In the genomic region with DNA sequence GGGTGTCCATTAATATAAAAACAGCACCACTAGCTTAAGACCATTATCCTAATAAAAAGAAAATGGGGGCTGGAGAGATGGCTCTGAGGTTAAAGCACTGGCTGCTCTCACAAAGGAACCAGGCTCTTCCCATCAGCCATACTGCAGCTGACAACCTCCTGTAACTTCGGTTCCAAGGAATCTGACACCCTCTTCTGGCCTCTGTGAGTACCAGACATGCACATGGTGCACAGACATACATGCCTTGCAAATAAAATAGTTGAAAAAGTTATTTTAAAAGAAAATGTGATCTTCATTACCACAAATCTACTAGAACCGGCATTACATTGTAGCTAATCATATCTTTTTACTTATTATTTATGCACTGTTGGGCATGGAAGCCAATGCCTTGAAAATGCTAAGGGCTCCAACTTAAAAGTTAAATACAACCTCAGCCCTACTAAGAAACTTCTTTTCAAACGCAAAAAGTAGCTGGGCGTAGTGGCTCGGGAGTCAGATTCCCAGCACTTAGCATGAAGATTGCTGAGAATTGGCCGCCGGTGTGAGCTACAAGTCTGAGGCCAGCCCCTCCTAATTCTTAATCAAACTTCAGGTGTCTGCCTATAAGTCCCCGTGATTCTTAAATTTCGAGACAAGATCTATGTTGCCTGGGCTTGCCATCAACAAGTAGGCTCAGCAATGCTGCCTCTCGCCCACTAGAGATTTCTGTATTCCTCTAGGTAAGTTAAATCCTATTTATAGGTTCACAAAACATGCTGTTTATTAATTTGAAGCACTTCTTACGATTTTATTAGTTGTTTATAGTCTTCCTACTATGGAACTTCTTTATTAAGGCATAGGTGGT, we compare ENCODE assay signal across 8 mouse cellular contexts. TPM values are rescaled to one million over a fixed set of nuclear protein-coding genes. Genes with fewer than 3 reads are reported as not detected.
A peak's percentile ranks its signal among the peaks of the same experiment; 100 is the strongest.
DNase-seq lines count a peak whose midpoint lies in the region; ATAC-seq and TF ChIP-seq lines count a peak whose summit lies in the region.

No protein-coding gene starts in this region.

- ATAC-seq in forebrain, embryonic 12.5 days (ENCODE audit: low FRiP score) = 0 out of 2 replicates have a peak, but pooled peaks have one; percentile 2
- ATAC-seq in limb, embryonic 14.5 days (ENCODE audit: low FRiP score, low read depth) = no peak

- TF ChIP-seq EP300 in heart, adult 2 months (IDR thresholded peaks at IDR 0.05; ENCODE audit: insufficient read depth, low read depth, low read length) = peak; percentile 58; the same call in 1 of the 2 replicates

- peak overlapping the region; percentile 54 for H3K4me3 ChIP-seq in heart, adult 2 months
- H3K4me3 ChIP-seq in ES-E14 (ENCODE audit: insufficient read depth in 1 of 2, low read depth in 1 of 2, low read length in 2 of 2, poor library complexity in 1 of 2, severe bottlenecking in 1 of 2) = peak overlapping the region; percentile 79 to 82
- H3K4me3 ChIP-seq in forebrain, embryonic 12.5 days (replicated peaks) = peak overlapping the region; percentile 66
- H3K4me3 ChIP-seq in limb, embryonic 14.5 days (replicated peaks; ENCODE audit: low read length) = peak overlapping the region; percentile 52

- peak overlapping the region; percentile 91 for H3K27ac ChIP-seq in heart, adult 2 months
- peak overlapping the region; percentile 69; the same call in 1 of the 2 replicates for H3K27ac ChIP-seq in ES-E14 (ENCODE audit: insufficient read depth, low read depth, low read length, poor library complexity, severe bottlenecking)
- H3K27ac ChIP-seq in forebrain, embryonic 12.5 days = peak overlapping the region; percentile 59; the same call in 1 of the 2 replicates
- no peak overlapping the region for H3K27ac ChIP-seq in limb, embryonic 14.5 days (replicated peaks; ENCODE audit: low read depth, low read length)

- H3K9ac ChIP-seq in heart, adult 2 months (ENCODE audit: low read depth, low read length) = no peak overlapping the region
- peak overlapping the region; percentile 81; the same call in 1 of the 2 replicates for H3K9ac ChIP-seq in ES-E14 (ENCODE audit: insufficient read depth, low read depth, low read length, poor library complexity, severe bottlenecking)
- peak overlapping the region; percentile 75; the same call in 1 of the 2 replicates for H3K9ac ChIP-seq in forebrain, embryonic 12.5 days
- peak overlapping the region; percentile 58 for H3K9ac ChIP-seq in limb, embryonic 14.5 days (ENCODE audit: low read depth, low read length, severe bottlenecking)

- peak overlapping the region; percentile 80 for H3K4me2 ChIP-seq in forebrain, embryonic 12.5 days
- H3K4me2 ChIP-seq in limb, embryonic 14.5 days (replicated peaks; ENCODE audit: low read depth, low read length, severe bottlenecking) = peak overlapping the region; percentile 59

- DNase-seq in heart, adult 2 months = no peak
- no peak for DNase-seq in heart, postnatal 36 days
- DNase-seq in ES-E14 (ENCODE audit: low read depth, low spot score) = no peak
- peak; percentile 62 for DNase-seq in limb, embryonic 14.5 days (ENCODE audit: low spot score)
- peak; percentile 43 for DNase-seq in retina, postnatal 1 day
- no peak for DNase-seq in ovary, postnatal 36 days (ENCODE audit: low spot score)
- no peak for DNase-seq in urinary bladder, adult 18-20 months (ENCODE audit: low spot score in 2 of 2)

- H3K27me3 ChIP-seq in heart, adult 2 months (ENCODE audit: control insufficient read depth, insufficient read depth, low read length) = no peaks in the 10 kb centered on the region
- no peaks in the 10 kb centered on the region for H3K27me3 ChIP-seq in forebrain, embryonic 12.5 days
- no peaks in the 10 kb centered on the region for H3K27me3 ChIP-seq in limb, embryonic 14.5 days (ENCODE audit: control insufficient read depth, insufficient read depth, low read length)

- H3K79me2 ChIP-seq in heart, adult 2 months (replicated peaks; ENCODE audit: control insufficient read depth, insufficient read depth, low read length) = no peaks in the 10 kb centered on the region

- no peaks in the 10 kb centered on the region for H3K9me3 ChIP-seq in ES-E14 (ENCODE audit: control insufficient read depth, insufficient read depth, low read depth, low read length)
- H3K9me3 ChIP-seq in forebrain, embryonic 12.5 days = no peaks in the 10 kb centered on the region
- no peaks in the 10 kb centered on the region for H3K9me3 ChIP-seq in limb, embryonic 14.5 days (ENCODE audit: control insufficient read depth, low read length)

- in situ Hi-C loops in ES-E14 (cut with MboI; ENCODE audit: low sequenced_read_pairs in 2 of 2, unreplicated experiment in 2 of 2) = no loop called here

- 22% methylated on average over 11 of the region's 11 CpGs for WGBS in heart, adult 2 months
- 27% methylated on average over 11 of the region's 11 CpGs for WGBS in forebrain, embryonic 12.5 days
- 14% methylated on average over 11 of the region's 11 CpGs for WGBS in limb, embryonic 14.5 days

- no peaks in the 10 kb centered on the region for H3K36me3 ChIP-seq in heart, adult 2 months (ENCODE audit: control insufficient read depth, insufficient read depth, low read length)
- H3K36me3 ChIP-seq in ES-E14 (ENCODE audit: control insufficient read depth, insufficient read depth, low read length, poor library complexity, severe bottlenecking) = no peaks in the 10 kb centered on the region
- H3K36me3 ChIP-seq in forebrain, embryonic 12.5 days (replicated peaks) = no peaks in the 10 kb centered on the region
- H3K36me3 ChIP-seq in limb, embryonic 14.5 days (ENCODE audit: control insufficient read depth, insufficient read depth, low read length) = no peaks in the 10 kb centered on the region

- peak; percentile 73 for TF ChIP-seq CTCF in heart, adult 2 months (IDR thresholded peaks at IDR 0.05)

- no peaks in the 10 kb centered on the region for H3K4me1 ChIP-seq in heart, adult 2 months (ENCODE audit: control insufficient read depth, insufficient read depth, low read length)
- H3K4me1 ChIP-seq in ES-E14 (ENCODE audit: control insufficient read depth in 2 of 2, insufficient read depth in 2 of 2, low read length in 2 of 2, poor library complexity in 1 of 2) = no peaks in the 10 kb centered on the region; a peak in 1 of 4 replicates
- peaks cover 9% of the 10 kb centered on the region; the same call in 1 of the 2 replicates for H3K4me1 ChIP-seq in forebrain, embryonic 12.5 days
- peaks cover 5% of the 10 kb centered on the region; the same call in 1 of the 2 replicates for H3K4me1 ChIP-seq in limb, embryonic 14.5 days (ENCODE audit: control insufficient read depth, insufficient read depth, low read length)

- TF ChIP-seq POLR2A in heart, adult 2 months (IDR thresholded peaks at IDR 0.05; ENCODE audit: insufficient read depth, low read depth, low read length) = no peak
- no peak for TF ChIP-seq POLR2A in limb, embryonic 14.5 days (IDR thresholded peaks at IDR 0.05; ENCODE audit: borderline replicate concordance, extremely low read depth, insufficient read depth, insufficient read length)

- intact Hi-C loops in heart, adult 2 months (cut with DNase I) = loop anchor here (1.0 to 5.0 kb wide), 4 partner anchors 59 to 337 kb away; a partner anchor contains a TSS
- intact Hi-C loops in heart, postnatal 36 days (cut with DNase I) = loop anchor here (2.0 to 10.0 kb wide), 3 partner anchors 73 to 335 kb away; a partner anchor contains a TSS

TF ChIP-seq in ES-E14, 5 proteins besides CTCF, POLR2A, EP300 and RAD21:
- no peak for TF ChIP-seq CHD2 (IDR thresholded peaks at IDR 0.05; ENCODE audit: low read depth, low read length)
- no peak for TF ChIP-seq ZNF384 (IDR thresholded peaks at IDR 0.05; ENCODE audit: low read depth, low read length)
- no peak for TF ChIP-seq MAFK (IDR thresholded peaks at IDR 0.05; ENCODE audit: insufficient read depth, low read depth, low read length)
- no peak for TF ChIP-seq HCFC1 (IDR thresholded peaks at IDR 0.05; ENCODE audit: borderline replicate concordance, insufficient read depth, low read length)
- TF ChIP-seq ZC3H11A (IDR thresholded peaks at IDR 0.05; ENCODE audit: borderline replicate concordance, low read depth, low read length) = peak; percentile 35; the same call in 1 of the 2 replicates

RNA-seq across cellular contexts. Expression of a gene that starts 1.2 kb away (rescaled TPM):
- total RNA-seq in heart, adult 2 months (2021) = 10 to 100 TPM; 38.6 to 40.1 TPM
- polyA plus RNA-seq in heart, adult 2 months (2012; rRNA removed) = 11.1 and 20.0 TPM in 2 replicates
- total RNA-seq in heart, postnatal 36 days (2021) = 10 to 100 TPM; 37.9 to 39.0 TPM
- 0.98 and 1.4 TPM in 2 replicates for total RNA-seq in ES-E14 (2012; rRNA removed)
- polyA plus RNA-seq in forebrain, embryonic 12.5 days (2016; fragmentation: Nextera tagmentation; extraction: Ambion mirVana) = 8.2 TPM in 2 replicates
- polyA plus RNA-seq in limb, embryonic 14.5 days (2012; rRNA removed) = 3.8 and 8.2 TPM in 2 replicates
- 7.8 and 10.8 TPM in 2 replicates for polyA plus RNA-seq in limb, embryonic 14.5 days (2014; fragmentation: Nextera tagmentation; extraction: Ambion mirVana)

RNA-seq across cellular contexts. Expression of a gene that starts 6.6 kb away (rescaled TPM):
- total RNA-seq in heart, adult 2 months (2021) = 100 to 1,000 TPM; 258 to 297 TPM
- polyA plus RNA-seq in heart, adult 2 months (2012; rRNA removed) = 477 and 498 TPM in 2 replicates
- 100 to 1,000 TPM; 292 to 340 TPM for total RNA-seq in heart, postnatal 36 days (2021)
- 641 and 707 TPM in 2 replicates for total RNA-seq in ES-E14 (2012; rRNA removed)
- polyA plus RNA-seq in forebrain, embryonic 12.5 days (2016; fragmentation: Nextera tagmentation; extraction: Ambion mirVana) = 791 and 796 TPM in 2 replicates
- polyA plus RNA-seq in limb, embryonic 14.5 days (2012; rRNA removed) = 492 and 618 TPM in 2 replicates
- polyA plus RNA-seq in limb, embryonic 14.5 days (2014; fragmentation: Nextera tagmentation; extraction: Ambion mirVana) = 557 and 602 TPM in 2 replicates

RNA-seq across cellular contexts. Expression of a gene that starts 42.7 kb away (rescaled TPM):
- total RNA-seq in heart, adult 2 months (2021) = 100 to 1,000 TPM; 219 to 246 TPM
- 362 and 401 TPM in 2 replicates for polyA plus RNA-seq in heart, adult 2 months (2012; rRNA removed)
- 100 to 1,000 TPM; 189 to 218 TPM for total RNA-seq in heart, postnatal 36 days (2021)
- total RNA-seq in ES-E14 (2012; rRNA removed) = 11.4 and 13.8 TPM in 2 replicates
- polyA plus RNA-seq in forebrain, embryonic 12.5 days (2016; fragmentation: Nextera tagmentation; extraction: Ambion mirVana) = 33.9 and 37.6 TPM in 2 replicates
- 14.5 and 18.2 TPM in 2 replicates for polyA plus RNA-seq in limb, embryonic 14.5 days (2012; rRNA removed)
- 32.7 and 37.3 TPM in 2 replicates for polyA plus RNA-seq in limb, embryonic 14.5 days (2014; fragmentation: Nextera tagmentation; extraction: Ambion mirVana)

Comparison
In these comparisons a context has a peak if more than half of its experiments do, and no peak if none do; other contexts are left out.
1. DNase-seq: peak in limb, embryonic 14.5 days (single experiment) and retina, postnatal 1 day (single experiment); none in heart, adult 2 months (0 of 2), heart, postnatal 36 days (0 of 2), ES-E14 (single experiment), ovary, postnatal 36 days (single experiment) and urinary bladder, adult 18-20 months (0 of 2).
2. RNA of a gene that starts 1.2 kb away (total RNA-seq): 38.6 to 40.1 TPM in heart, adult 2 months and 37.9 to 39.0 TPM in heart, postnatal 36 days; 0.98 to 1.4 TPM in ES-E14; every median in the first group is over 10 times any median in the second.
3. RNA of a gene that starts 42.7 kb away (total RNA-seq): 219 to 246 TPM in heart, adult 2 months and 189 to 218 TPM in heart, postnatal 36 days; 11.4 to 13.8 TPM in ES-E14; every median in the first group is over 10 times any median in the second.
4. Peak in every context shown above with its lines, with median percentiles within 50 percentile points of each other: H3K4me3 ChIP-seq.